Mouse (Mus musculus) limb, embryonic 10.5 days (tissue): ENCODE measurements at regions not wholly inside any gene's neighbourhood (a gene's known extent, or its start where the extent isn't known, plus 50 kb on each side); places are given as distances from the start of the nearest gene placed in this dataset.

ENCODE experiments used
- DNase-seq: peaks from one replicate; pipeline ENCODE4 v3.0.0-alpha.2; 2017; ENCODE audit warnings: low spot score
- H3K27ac ChIP-seq: fragments of 300-500 bp; sonication (generic); 2 replicates; pipeline ENCODE4 v1.5.1; 2016; ENCODE audit warnings: mild to moderate bottlenecking
- H3K27me3 ChIP-seq: fragments of 300-500 bp; sonication (generic); 2 replicates; pipeline ENCODE4 v1.6.1; 2016; ENCODE audit warnings: low read depth, mild to moderate bottlenecking; ENCODE audit not compliant: poor library complexity, severe bottlenecking
- H3K36me3 ChIP-seq: fragments of 300-500 bp; sonication (generic); 2 replicates; pipeline ENCODE4 v1.6.1; 2016; ENCODE audit warnings: mild to moderate bottlenecking, moderate library complexity
- H3K4me1 ChIP-seq: fragments of 300-500 bp; sonication (generic); 2 replicates; pipeline ENCODE4 v1.6.1; 2016
- H3K4me3 ChIP-seq: fragments of 300-500 bp; sonication (generic); 2 replicates; pipeline ENCODE4 v1.5.1; 2016; ENCODE audit warnings: mild to moderate bottlenecking, moderate library complexity
- H3K9me3 ChIP-seq: fragments of 300-500 bp; sonication (generic); replicated peaks from 2 replicates; pipeline ENCODE4 v1.6.1; 2016; ENCODE audit warnings: mild to moderate bottlenecking
- WGBS: fragments of 180-500 bp; shearing (Covaris S2); methylation state at CpG from one replicate; pipeline ENCODE4 v1.1.7; 2016; 5-methylcytosine and 5-hydroxymethylcytosine counted together

GRCm38 (mm10) chr1:151263372-151263771 is 53.4 kb downstream of the Gm47996 start:
- DNase-seq = no peak
- 60% methylated on average over 5 of the region's 5 CpGs for WGBS
- Histone ChIP-seq H3K9me3 (no peaks in the 10 kb centered on the region), H3K27ac (no peak overlapping the region), H3K4me3 (no peak overlapping the region), H3K27me3 (no peaks in the 10 kb centered on the region), H3K36me3 (no peaks in the 10 kb centered on the region), H3K4me1 (peaks cover 5% of the 10 kb centered on the region; the same call in 1 of the 2 replicates)

GRCm38 (mm10) chr1:151263830-151264229 is 53.9 kb downstream of the Gm47996 start:
- 87% methylated on average over 2 of the region's 2 CpGs for WGBS
- peaks cover 5% of the 10 kb centered on the region; the same call in 1 of the 2 replicates for H3K4me1 ChIP-seq
- no peaks in the 10 kb centered on the region for H3K27me3 ChIP-seq
- H3K27ac ChIP-seq = no peak overlapping the region
- H3K36me3 ChIP-seq = no peaks in the 10 kb centered on the region
- no peaks in the 10 kb centered on the region for H3K9me3 ChIP-seq
- DNase-seq = no peak
- H3K4me3 ChIP-seq = no peak overlapping the region

- no peak for DNase-seq
- Histone ChIP-seq H3K27me3 (no peaks in the 10 kb centered on the region), H3K36me3 (no peaks in the 10 kb centered on the region), H3K4me1 (no peaks in the 10 kb centered on the region), H3K27ac (no peak overlapping the region), H3K9me3 (no peaks in the 10 kb centered on the region), H3K4me3 (no peak overlapping the region)
- WGBS = 96% methylated on average over 6 of the region's 6 CpGs
Observed at GRCm38 (mm10) chr1:151264789-151265188, 54.9 kb downstream of the Gm47996 start.

GRCm38 (mm10) chr1:151265590-151265989 is 55.7 kb downstream of the Gm47996 start:
- whole genome bisulfite sequencing = 90% methylated on average over 5 of the region's 5 CpGs
- Histone ChIP-seq H3K4me1 (no peaks in the 10 kb centered on the region), H3K9me3 (no peaks in the 10 kb centered on the region), H3K36me3 (no peaks in the 10 kb centered on the region), H3K4me3 (no peak overlapping the region), H3K27me3 (no peaks in the 10 kb centered on the region), H3K27ac (no peak overlapping the region)
- DNase-seq = no peak

- Histone ChIP-seq H3K4me3 (no peak overlapping the region), H3K36me3 (no peaks in the 10 kb centered on the region), H3K4me1 (peaks cover 3% of the 10 kb centered on the region; the same call in 1 of the 2 replicates), H3K27ac (no peak overlapping the region), H3K9me3 (no peaks in the 10 kb centered on the region), H3K27me3 (no peaks in the 10 kb centered on the region)
- no peak for DNase-seq
- WGBS = 94% methylated on average over 4 of the region's 4 CpGs
Observed at GRCm38 (mm10) chr1:151266703-151267102, 56.8 kb downstream of the Gm47996 start.

GRCm38 (mm10) chr1:151270691-151271090 is 60.8 kb downstream of the Gm47996 start:
- H3K27me3 ChIP-seq = no peaks in the 10 kb centered on the region
- H3K4me1 ChIP-seq = peaks cover 3% of the 10 kb centered on the region; the same call in 1 of the 2 replicates
- H3K36me3 ChIP-seq = no peaks in the 10 kb centered on the region
- no peak overlapping the region for H3K27ac ChIP-seq
- DNase-seq = no peak
- no peaks in the 10 kb centered on the region for H3K9me3 ChIP-seq
- H3K4me3 ChIP-seq = no peak overlapping the region
- 82% methylated on average over 8 of the region's 8 CpGs for WGBS

- H3K36me3 ChIP-seq = no peaks in the 10 kb centered on the region
- H3K9me3 ChIP-seq = no peaks in the 10 kb centered on the region
- no peak overlapping the region for H3K27ac ChIP-seq
- no peaks in the 10 kb centered on the region for H3K27me3 ChIP-seq
- H3K4me1 ChIP-seq = peaks cover 3% of the 10 kb centered on the region; the same call in 1 of the 2 replicates
- WGBS = 92% methylated on average over 4 of the region's 4 CpGs
- no peak overlapping the region for H3K4me3 ChIP-seq
- no peak for DNase-seq
Observed at GRCm38 (mm10) chr1:151274306-151274705, 64.4 kb downstream of the Gm47996 start.

- H3K4me3 ChIP-seq = no peak overlapping the region
- no peak for DNase-seq
- peaks cover 3% of the 10 kb centered on the region; the same call in 1 of the 2 replicates for H3K4me1 ChIP-seq
- H3K27ac ChIP-seq = no peak overlapping the region
- no peaks in the 10 kb centered on the region for H3K27me3 ChIP-seq
- H3K36me3 ChIP-seq = no peaks in the 10 kb centered on the region
- 92% methylated on average over 3 of the region's 3 CpGs for WGBS
- H3K9me3 ChIP-seq = no peaks in the 10 kb centered on the region
Observed at GRCm38 (mm10) chr1:151275581-151275980, 65.7 kb downstream of the Gm47996 start.

- H3K36me3 ChIP-seq = no peaks in the 10 kb centered on the region
- H3K27ac ChIP-seq = no peak overlapping the region
Observed at GRCm38 (mm10) chr1:151279955-151280354, 64.3 kb upstream of the Ivns1abp start.

GRCm38 (mm10) chr1:151285045-151285444 is 59.2 kb upstream of the Ivns1abp start:
- H3K4me1 ChIP-seq = peaks cover 6% of the 10 kb centered on the region

More at GRCm38 (mm10) chr1:151279955-151280354, 64.3 kb upstream of the Ivns1abp start:
- DNase-seq = no peak
- Histone ChIP-seq H3K4me1 (no peaks in the 10 kb centered on the region), H3K9me3 (no peaks in the 10 kb centered on the region), H3K4me3 (no peak overlapping the region), H3K27me3 (no peaks in the 10 kb centered on the region)
- WGBS = 81% methylated on average over 3 of the region's 3 CpGs

GRCm38 (mm10) chr1:151287451-151287850 is 56.8 kb upstream of the Ivns1abp start:
- no peak for DNase-seq
- no peak overlapping the region for H3K4me3 ChIP-seq
- 67% methylated on average over 12 of the region's 12 CpGs for WGBS
- no peaks in the 10 kb centered on the region for H3K36me3 ChIP-seq
- H3K4me1 ChIP-seq = peaks cover 6% of the 10 kb centered on the region
- H3K9me3 ChIP-seq = no peaks in the 10 kb centered on the region
- peak overlapping the region; percentile 25; the same call in 1 of the 2 replicates for H3K27ac ChIP-seq
- H3K27me3 ChIP-seq = no peaks in the 10 kb centered on the region

More at GRCm38 (mm10) chr1:151285045-151285444, 59.2 kb upstream of the Ivns1abp start:
- no peaks in the 10 kb centered on the region for H3K27me3 ChIP-seq
- DNase-seq = no peak
- WGBS = 93% methylated on average over 7 of the region's 7 CpGs
- H3K27ac ChIP-seq = no peak overlapping the region
- no peaks in the 10 kb centered on the region for H3K36me3 ChIP-seq
- H3K9me3 ChIP-seq = no peaks in the 10 kb centered on the region
- H3K4me3 ChIP-seq = no peak overlapping the region

- Histone ChIP-seq H3K4me1 (peaks cover 6% of the 10 kb centered on the region), H3K9me3 (no peaks in the 10 kb centered on the region), H3K27ac (no peak overlapping the region), H3K36me3 (no peaks in the 10 kb centered on the region), H3K4me3 (no peak overlapping the region), H3K27me3 (no peaks in the 10 kb centered on the region)
- 92% methylated on average over 7 of the region's 7 CpGs for WGBS
- DNase-seq = no peak
Observed at GRCm38 (mm10) chr1:151289061-151289460, 55.2 kb upstream of the Ivns1abp start.

- H3K9me3 ChIP-seq = no peaks in the 10 kb centered on the region
- H3K4me3 ChIP-seq = no peak overlapping the region
- H3K4me1 ChIP-seq = peaks cover 6% of the 10 kb centered on the region
- no peaks in the 10 kb centered on the region for H3K27me3 ChIP-seq
- DNase-seq = no peak
- no peaks in the 10 kb centered on the region for H3K36me3 ChIP-seq
- WGBS = 74% methylated on average over 13 of the region's 13 CpGs
- H3K27ac ChIP-seq = no peak overlapping the region
Observed at GRCm38 (mm10) chr1:151289493-151290258, 54.6 kb upstream of the Ivns1abp start.
